Mouse (Mus musculus) C3H10T1/2 (cell line): Measurements from ENCODE around the gene Tars. TPM values are rescaled to one million over a fixed set of nuclear protein-coding genes. Genes with fewer than 3 reads are reported as not detected.

Experiments used
- polyA plus RNA-seq, 2 experiments: library from polyadenylated mRNA; unstranded; fragments of >200 nt; fragmentation: generic; extraction: Trizol; gene quantifications; one replicate each; pipeline ENCODE4 v1.2.1; 2012; ENCODE audit warnings: missing spikeins in 2 of 2

Gene Tars
- 10 to 100 TPM; 11.2 to 38.5 TPM for polyA plus RNA-seq

GRCm38 (mm10) chr15:11399356-11400067, at the start of gene Tars:
Gene Tars, minus strand, starts transcription at chr15:11399665.

